Mouse (Mus musculus) MEL (cell line): ENCODE data around the gene Kcnj6.

ENCODE experiments used
- CTCF ChIP-seq, 3 experiments: IDR thresholded peaks in 2 of 3; conservative IDR thresholded peaks in 1 of 3; 2 replicates each; pipeline ENCODE4 v1.5.1; 2011 to 2012; ENCODE audit warnings: low read length in 3 of 3, low read depth in 2 of 3, mild to moderate bottlenecking in 2 of 3, improper control_type of control experiment in 1 of 3, inconsistent platforms in 1 of 3, mixed read lengths in 1 of 3, moderate library complexity in 1 of 3; ENCODE audit not compliant: control insufficient read depth in 1 of 3, insufficient read depth in 1 of 3, poor library complexity in 1 of 3, severe bottlenecking in 1 of 3
- EP300 ChIP-seq, 2 experiments: IDR thresholded peaks; 2 replicates each; pipeline ENCODE4 v1.6.1; 2011; ENCODE audit warnings: improper control_type of control experiment in 2 of 2, low read length in 2 of 2, low read depth in 1 of 2, mild to moderate bottlenecking in 1 of 2
- JUND ChIP-seq: IDR thresholded peaks from 2 replicates; pipeline ENCODE4 v1.6.1; 2011; ENCODE audit warnings: low read depth, mild to moderate bottlenecking, improper control_type of control experiment, low read length
- MAFK ChIP-seq: IDR thresholded peaks from 2 replicates; pipeline ENCODE4 v1.6.1; 2011; ENCODE audit warnings: low read depth, mild to moderate bottlenecking, low read length, improper control_type of control experiment, borderline replicate concordance
- MYC ChIP-seq: IDR thresholded peaks from 2 replicates; pipeline ENCODE4 v1.6.1; 2011; ENCODE audit warnings: low read depth, mild to moderate bottlenecking, low read length, improper control_type of control experiment, moderate library complexity
- RAD21 ChIP-seq: IDR thresholded peaks from 2 replicates; pipeline ENCODE4 v1.6.1; 2011; ENCODE audit warnings: mild to moderate bottlenecking, low read depth, low read length, improper control_type of control experiment
- SMC3 ChIP-seq: IDR thresholded peaks from 2 replicates; pipeline ENCODE4 v1.6.1; 2011; ENCODE audit warnings: low read depth, low read length, improper control_type of control experiment
- USF1 ChIP-seq: IDR thresholded peaks from 2 replicates; pipeline ENCODE4 v1.6.1; 2014; ENCODE audit warnings: low read depth, mild to moderate bottlenecking, inconsistent platforms, low read length, improper control_type of control experiment, moderate library complexity
- USF2 ChIP-seq, 2 experiments: IDR thresholded peaks; 2 replicates each; pipeline ENCODE4 v1.6.1; 2011 to 2012; ENCODE audit warnings: improper control_type of control experiment in 2 of 2, low read length in 2 of 2, borderline replicate concordance in 1 of 2, inconsistent platforms in 1 of 2, low read depth in 1 of 2, mild to moderate bottlenecking in 1 of 2; ENCODE audit not compliant: insufficient read depth in 1 of 2
- ZC3H11A ChIP-seq: IDR thresholded peaks from 2 replicates; pipeline ENCODE4 v1.6.1; 2012; ENCODE audit warnings: low read depth, mild to moderate bottlenecking, inconsistent platforms, low read length, improper control_type of control experiment

- no peak for TF ChIP-seq USF1
- no peak for TF ChIP-seq USF2 (IDR thresholded peaks at IDR 0.05; ENCODE audit: borderline replicate concordance in 1 of 2, insufficient read depth in 1 of 2, low read depth in 1 of 2, low read length in 2 of 2)
- TF ChIP-seq EP300 (IDR thresholded peaks at IDR 0.05; ENCODE audit: low read depth in 1 of 2, low read length in 2 of 2), result no peak
- TF ChIP-seq RAD21, result no peak
- no peak for TF ChIP-seq ZC3H11A
- no peak for TF ChIP-seq MAFK
- TF ChIP-seq MYC, result no peak
- TF ChIP-seq SMC3, result no peak
- TF ChIP-seq JUND, result no peak
- TF ChIP-seq CTCF (IDR thresholded peaks at IDR 0.05 in 2 of 3, conservative IDR thresholded peaks at IDR 0.05 in 1 of 3; ENCODE audit: control insufficient read depth in 1 of 3, insufficient read depth in 1 of 3, low read depth in 2 of 3, low read length in 3 of 3, poor library complexity in 1 of 3, severe bottlenecking in 1 of 3), result no peak
These were observed 91.5 kb downstream of the Kcnj6 start for GRCm38 (mm10) chr16:94906026-94906425.
